Mouse (Mus musculus) liver, embryonic 14.5 days (tissue): Measurements from ENCODE around the gene Sun1. TPM values are rescaled to one million over a fixed set of nuclear protein-coding genes. Genes with fewer than 3 reads are reported as not detected.
A peak's percentile ranks its signal among the peaks of the same experiment; 100 is the strongest.

Experiments
- ATAC-seq: fragments of 200-750 bp; cut with Nextera tagmentation; 2 replicates; pipeline ENCODE4 v1.8.0; 2017; ENCODE audit warnings: moderate number of reproducible peaks, mild to moderate bottlenecking, moderate library complexity; ENCODE audit not compliant: insufficient read depth
- DNase-seq, 3 experiments: peaks; one replicate each; pipeline ENCODE4 v3.0.0-alpha.2; 2012 to 2013; ENCODE audit warnings: low read depth in 3 of 3, low spot score in 3 of 3
- H3K27ac ChIP-seq: fragments of 300-500 bp; sonication (generic); 2 replicates; pipeline ENCODE4 v1.5.1; 2014; ENCODE audit warnings: moderate library complexity, mild to moderate bottlenecking, control low read depth, inconsistent platforms
- H3K27me3 ChIP-seq: fragments of 300-500 bp; sonication (generic); 2 replicates; pipeline ENCODE4 v1.6.1; 2014; ENCODE audit warnings: mild to moderate bottlenecking, low read length, moderate library complexity; ENCODE audit not compliant: control insufficient read depth, insufficient read depth
- H3K36me3 ChIP-seq: fragments of 300-500 bp; sonication (generic); replicated peaks from 2 replicates; pipeline ENCODE4 v1.6.1; 2014; ENCODE audit warnings: low read depth; ENCODE audit not compliant: control insufficient read depth, insufficient read depth
- H3K4me1 ChIP-seq, 2 experiments: fragments of 200-500 bp in 1 of 2; fragments of 300-500 bp in 1 of 2; sonication (generic) in 1 of 2; replicated peaks; 2 replicates each; pipeline ENCODE4 v1.6.1; 2012 to 2014; ENCODE audit warnings: antibody characterized with exemption in 1 of 2, inconsistent platforms in 1 of 2, low read length in 1 of 2; ENCODE audit not compliant: control insufficient read depth in 2 of 2, insufficient read depth in 2 of 2
- H3K4me2 ChIP-seq: fragments of 300-500 bp; sonication (generic); 2 replicates; pipeline ENCODE4 v1.6.1; 2014; ENCODE audit warnings: low read depth, mild to moderate bottlenecking, control low read depth, moderate library complexity
- H3K4me3 ChIP-seq, 2 experiments: fragments of 200-500 bp in 1 of 2; fragments of 300-500 bp in 1 of 2; sonication (generic) in 1 of 2; 2 replicates each; pipeline ENCODE4 v1.5.1; 2012 to 2014; ENCODE audit warnings: low read depth in 2 of 2, low read length in 2 of 2, mild to moderate bottlenecking in 2 of 2, control low read depth in 1 of 2, inconsistent platforms in 1 of 2, moderate library complexity in 1 of 2; ENCODE audit not compliant: insufficient read depth in 1 of 2
- H3K9ac ChIP-seq: fragments of 300-500 bp; sonication (generic); replicated peaks from 2 replicates; pipeline ENCODE4 v1.6.1; 2014; ENCODE audit warnings: mild to moderate bottlenecking, control low read depth, moderate library complexity
- H3K9me3 ChIP-seq: fragments of 300-500 bp; sonication (generic); 2 replicates; pipeline ENCODE4 v1.6.1; 2016; ENCODE audit warnings: low read length, mixed read lengths; ENCODE audit not compliant: control insufficient read depth
- CTCF ChIP-seq: IDR thresholded peaks from 2 replicates; pipeline ENCODE4 v1.5.1; 2016; ENCODE audit warnings: antibody characterized with exemption, low read depth, control low read depth
- EP300 ChIP-seq: IDR thresholded peaks from 2 replicates; pipeline ENCODE4 v1.6.1; 2016; ENCODE audit warnings: antibody characterized with exemption, low read depth
- WGBS: fragments of 180-500 bp; shearing (Covaris S2); extraction: QIAGEN DNeasy Blood & Tissue Kit; methylation state at CpG from one replicate; pipeline ENCODE4 v1.1.7; 2014; ENCODE audit not compliant: insufficient replicate concordance; 5-methylcytosine and 5-hydroxymethylcytosine counted together
- polyA plus RNA-seq, 2 experiments: library from polyadenylated mRNA; depleted of rRNA in 1 of 2; stranded (reverse) in 1 of 2; unstranded in 1 of 2; fragments of >200 nt; fragmentation: Nextera tagmentation in 1 of 2; extraction: Ambion mirVana in 1 of 2; gene quantifications; 2 replicates each; pipeline versions ENCODE4 v1.2.1 to v1.2.3; 2012 to 2014

Sun1 gene
- polyA plus RNA-seq, 2 experiments, result 17.9 to 19.9 TPM

DNA sequence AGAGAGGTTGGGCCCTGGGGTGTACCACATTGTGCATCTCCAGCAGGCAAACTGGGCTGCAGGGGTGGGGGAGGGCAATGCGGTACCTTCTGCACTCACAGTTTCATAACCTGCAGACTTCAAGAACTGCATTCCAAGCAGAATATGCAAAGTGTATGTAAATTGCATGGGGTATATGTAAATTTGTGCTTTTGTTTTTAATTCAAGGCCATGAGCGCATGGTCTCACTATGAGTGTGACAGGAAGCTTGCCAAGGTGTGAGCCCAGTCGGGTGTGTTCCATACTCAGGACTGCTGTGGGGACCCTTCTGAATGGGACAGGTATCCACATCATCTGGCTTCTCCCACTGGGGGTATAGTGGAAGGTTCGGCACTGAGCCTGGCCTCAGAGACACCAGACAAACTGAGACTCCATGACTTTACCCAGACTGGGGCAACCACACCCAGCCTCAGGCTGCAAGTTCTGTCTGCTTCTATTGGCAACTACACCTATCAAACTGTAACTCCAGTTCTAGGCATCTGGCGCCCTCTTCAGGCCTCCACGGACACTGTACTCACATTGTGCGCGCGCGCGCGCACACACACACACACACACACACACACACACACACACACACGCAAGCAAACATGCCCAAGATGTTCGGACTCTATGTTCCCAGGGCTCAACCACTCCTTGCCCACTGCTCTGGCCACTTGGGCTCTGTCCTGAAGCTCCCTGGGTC, 83.2 kb downstream of the Sun1 start:
- no peaks in the 10 kb centered on the region for H3K9me3 ChIP-seq
- WGBS, result 88% methylated on average over 14 of the region's 14 CpGs
- no peak overlapping the region for H3K27ac ChIP-seq
- H3K4me2 ChIP-seq, result no peak overlapping the region
- ATAC-seq, result no peak
- peaks cover 2 to 26% of the 10 kb centered on the region in 2 experiments for H3K4me1 ChIP-seq
- no peak overlapping the region for H3K9ac ChIP-seq
- peak; percentile 39 for TF ChIP-seq CTCF
- TF ChIP-seq EP300, result no peak
- DNase-seq, result no peak
- no peak overlapping the region for H3K4me3 ChIP-seq
- H3K36me3 ChIP-seq, result no peaks in the 10 kb centered on the region
- no peaks in the 10 kb centered on the region for H3K27me3 ChIP-seq

DNA sequence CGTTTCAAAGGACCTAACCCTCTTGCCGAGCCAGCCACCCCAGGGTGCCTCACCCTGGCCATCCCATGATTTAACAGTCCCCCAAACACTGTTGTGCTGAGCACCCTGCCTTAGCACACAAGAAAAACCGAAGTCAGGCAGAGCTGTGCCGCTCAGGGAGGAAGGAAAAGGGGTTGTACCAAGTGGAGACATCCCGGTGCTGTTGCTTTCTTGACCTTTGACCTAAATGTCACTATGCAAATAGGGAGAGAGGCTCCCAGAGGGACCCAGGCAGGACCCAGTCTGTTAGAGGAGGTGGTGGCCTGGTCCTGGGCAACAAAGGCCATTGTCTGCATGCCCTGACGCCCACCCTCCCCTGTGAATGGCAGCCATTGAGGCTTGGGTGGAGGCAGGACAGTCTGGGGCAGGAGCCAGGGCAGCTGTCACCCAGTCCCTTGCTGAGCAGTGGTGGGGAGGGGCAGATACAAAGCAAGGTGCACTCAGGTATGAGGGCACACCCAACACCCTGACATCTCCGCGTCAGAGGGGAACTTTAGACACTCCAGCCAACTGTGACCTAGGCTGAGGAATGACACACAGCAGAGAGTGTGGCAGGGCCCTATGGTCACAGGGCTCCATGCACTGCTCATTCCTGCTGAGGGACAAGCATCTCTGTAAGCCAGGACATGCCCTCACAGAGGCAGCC, 85.1 kb downstream of the Sun1 start:
- Histone ChIP-seq H3K27me3 (no peaks in the 10 kb centered on the region), H3K36me3 (no peaks in the 10 kb centered on the region), H3K4me3 (no peak overlapping the region), H3K27ac (no peak overlapping the region), H3K4me1 (peaks cover 2 to 26% of the 10 kb centered on the region in 2 experiments), H3K4me2 (no peak overlapping the region), H3K9ac (no peak overlapping the region), H3K9me3 (no peaks in the 10 kb centered on the region)
- 36% methylated on average over 8 of the region's 8 CpGs for WGBS
- ATAC-seq (no peak), DNase-seq (no peak)
- no peak for TF ChIP-seq EP300
- no peak for TF ChIP-seq CTCF

DNA sequence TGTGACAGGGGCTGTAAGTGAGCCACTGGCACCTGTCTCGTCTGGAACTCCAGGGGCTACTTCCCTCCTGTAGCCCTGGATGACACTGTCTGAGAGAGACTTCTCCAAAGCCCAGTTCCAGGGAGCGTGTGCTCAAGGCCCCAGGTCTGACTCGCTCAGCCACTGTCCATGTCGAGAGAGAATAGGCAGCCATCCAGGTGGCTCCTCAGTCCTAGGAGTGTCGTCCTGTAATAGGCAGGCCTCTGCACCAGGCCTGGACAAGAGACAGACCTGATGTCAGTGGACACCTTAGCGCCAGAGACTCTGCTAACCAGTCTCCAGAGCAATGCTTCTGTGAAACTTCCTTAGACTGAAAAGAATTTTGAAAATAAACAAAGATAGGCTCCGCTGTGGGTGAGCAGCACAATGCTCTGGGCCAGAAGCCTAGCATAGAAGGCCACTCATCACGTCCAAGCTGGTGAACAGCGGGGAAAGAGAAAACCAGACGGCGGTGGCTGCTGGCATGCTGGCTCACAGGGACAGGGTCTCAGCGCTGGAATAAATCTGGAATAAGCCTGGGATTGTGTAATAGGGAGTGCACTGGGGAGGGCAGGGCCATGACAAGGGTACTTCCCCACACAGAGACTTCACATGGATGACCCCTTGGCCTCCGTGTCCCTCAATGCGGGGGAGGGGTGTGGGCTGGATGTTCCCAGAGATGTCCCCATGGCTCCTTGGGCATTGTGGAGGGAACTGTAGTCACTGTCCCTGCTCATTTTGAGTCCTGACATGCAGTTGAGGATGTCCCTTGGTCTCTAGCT, 85.9 kb downstream of the Sun1 start:
- Histone ChIP-seq H3K4me2 (no peak overlapping the region), H3K36me3 (no peaks in the 10 kb centered on the region), H3K27ac (no peak overlapping the region), H3K27me3 (no peaks in the 10 kb centered on the region), H3K9me3 (no peaks in the 10 kb centered on the region), H3K4me1 (peaks cover 2 to 26% of the 10 kb centered on the region in 2 experiments), H3K4me3 (no peak overlapping the region), H3K9ac (no peak overlapping the region)
- ATAC-seq (peak; percentile 17; the same call in 1 of the 2 replicates), DNase-seq (no peak)
- WGBS, result 53% methylated on average over 14 of the region's 14 CpGs
- TF ChIP-seq CTCF (no peak), EP300 (no peak)

DNA sequence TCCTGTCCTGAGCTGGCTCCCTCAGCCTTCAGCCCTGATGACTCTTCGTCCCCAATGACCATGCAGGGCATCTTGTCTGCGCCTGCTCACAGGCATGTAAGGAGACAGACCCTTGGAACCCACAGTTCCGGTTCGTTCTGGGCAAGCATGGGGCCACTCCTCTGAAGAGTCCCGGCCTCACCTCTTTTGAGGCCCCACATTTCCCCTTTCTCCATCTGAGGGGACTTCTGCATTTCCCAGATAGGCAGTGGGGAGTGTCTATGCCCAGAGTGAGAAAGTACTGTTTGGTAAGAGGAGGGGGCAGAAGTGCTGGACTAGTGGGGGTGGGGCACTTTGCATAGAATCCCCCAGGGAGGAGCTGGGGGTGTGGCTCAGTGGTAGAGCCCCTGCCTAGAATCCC, 86.7 kb downstream of the Sun1 start:
- no peak overlapping the region for H3K9ac ChIP-seq

DNA sequence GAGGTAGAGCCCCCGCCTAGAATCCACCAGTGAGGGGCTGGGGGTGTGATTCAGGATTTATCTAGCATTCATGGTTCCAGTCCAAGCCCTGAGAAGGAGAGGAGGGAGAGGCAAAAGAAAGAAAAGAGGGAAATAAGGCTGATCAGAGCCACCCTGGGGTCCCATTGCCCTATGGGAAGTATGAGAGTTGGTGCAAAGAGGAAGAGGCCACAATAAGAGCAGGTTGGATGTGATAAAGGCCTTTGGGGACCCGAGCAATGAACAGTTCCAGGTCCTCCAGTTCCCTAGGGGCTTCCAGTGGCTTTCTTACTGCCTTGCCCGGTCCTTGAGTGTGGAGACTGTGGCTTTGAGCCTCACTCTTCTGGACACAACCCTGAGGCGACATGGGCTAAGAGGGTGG, 87.3 kb downstream of the Sun1 start:
- no peak for TF ChIP-seq EP300
- TF ChIP-seq CTCF, result no peak
- Histone ChIP-seq H3K27me3 (no peaks in the 10 kb centered on the region), H3K4me3 (no peak overlapping the region), H3K9me3 (no peaks in the 10 kb centered on the region), H3K4me1 (peaks cover 2 to 26% of the 10 kb centered on the region in 2 experiments), H3K36me3 (no peaks in the 10 kb centered on the region), H3K27ac (no peak overlapping the region; the same call in 1 of the 2 replicates), H3K4me2 (no peak overlapping the region), H3K9ac (no peak overlapping the region)
- DNase-seq, result no peak
- WGBS, result 49% methylated on average over 4 of the region's 4 CpGs
- ATAC-seq, result no peak

More for the DNA sequence above, 86.7 kb downstream of the Sun1 start:
- TF ChIP-seq EP300, result no peak
- Histone ChIP-seq H3K36me3 (no peaks in the 10 kb centered on the region), H3K4me1 (peaks cover 2 to 26% of the 10 kb centered on the region in 2 experiments), H3K27me3 (no peaks in the 10 kb centered on the region), H3K4me2 (no peak overlapping the region; the same call in 1 of the 2 replicates), H3K27ac (no peak overlapping the region), H3K4me3 (no peak overlapping the region), H3K9me3 (no peaks in the 10 kb centered on the region)
- peak; percentile 68 for ATAC-seq
- peak; percentile 26 to 49 (median 38) for DNase-seq
- 10% methylated on average over 5 of the region's 5 CpGs for WGBS
